Mouse (Mus musculus) hematopoietic stem cell, adult 5-6 weeks (primary cell): ENCODE results near the gene Exosc6. TPM values are rescaled to one million over a fixed set of nuclear protein-coding genes. Genes with fewer than 3 reads are reported as not detected.
"Not testable (repeated sequence)": the region's sequence is repeated elsewhere in the genome, so short reads cannot be mapped to it uniquely, and the experiment has no call there.

ENCODE experiments used
- ATAC-seq, 2 experiments: fragments of 125-278 bp in 1 of 2; replicated peaks in 1 of 2; 2 replicates each; pipeline ENCODE4 v1.8.0; 2016 to 2017; ENCODE audit warnings: inconsistent platforms in 2 of 2, mild to moderate bottlenecking in 2 of 2, moderate number of reproducible peaks in 2 of 2, low read depth in 1 of 2, moderate TSS enrichment in 1 of 2; ENCODE audit not compliant: low FRiP score in 2 of 2, poor library complexity in 2 of 2, severe bottlenecking in 2 of 2, insufficient read depth in 1 of 2, low TSS enrichment in 1 of 2
- total RNA-seq: library from RNA; stranded (forward); fragments of 172-1452, 232-1000 nt; gene quantifications from 2 replicates; pipeline ENCODE4 v1.2.3, GENCODE M21; 2017

Exosc6 gene
- 20.1 and 25.7 TPM in 2 replicates for total RNA-seq

GRCm38 (mm10) chr8:111056158-111056663, at the start of gene Exosc6:
Gene Exosc6, plus strand, starts transcription at chr8:111056339.
- ATAC-seq = peak; percentile 98 to 100

DNA sequence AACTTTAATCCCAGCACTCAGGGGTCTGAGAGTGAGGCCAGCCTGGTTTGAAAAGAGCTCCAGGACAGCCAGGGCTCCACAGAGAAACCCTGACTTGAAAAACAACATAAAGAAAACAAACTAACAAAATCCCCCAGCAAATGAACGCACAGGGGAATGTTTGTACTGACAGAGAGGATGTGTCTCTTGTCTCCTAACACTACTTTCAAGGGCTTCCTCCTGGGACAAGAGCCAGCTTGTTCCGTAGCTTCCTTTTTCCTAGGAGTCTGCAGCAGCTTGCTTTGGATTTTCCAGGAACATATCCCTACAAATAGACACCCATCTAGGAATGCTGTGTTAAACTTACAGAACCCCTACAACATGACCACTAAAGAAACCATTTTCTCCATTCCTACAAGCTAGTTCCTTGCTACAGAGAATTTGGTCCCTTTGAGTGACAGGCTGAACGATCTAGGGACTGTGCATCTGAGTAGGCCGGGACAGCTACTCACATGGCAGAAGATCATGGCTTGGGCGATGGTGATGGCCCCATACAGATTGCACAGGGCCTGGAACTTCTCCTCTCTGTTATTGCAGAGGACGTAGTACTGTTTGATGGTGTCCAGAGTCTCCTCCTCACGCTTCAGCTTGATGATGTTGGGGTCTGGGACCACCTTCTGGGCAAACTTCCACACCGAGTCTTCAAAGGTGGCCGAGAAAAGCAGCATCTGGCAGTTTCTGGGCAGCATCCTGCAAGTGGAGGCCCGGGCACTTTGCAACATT, 45.7 kb upstream of the Exosc6 start:
- ATAC-seq = not testable (repeated sequence)

GRCm38 (mm10) chr8:111026609-111027008, 29.5 kb upstream of the Exosc6 start:
- ATAC-seq = not testable (repeated sequence)

GRCm38 (mm10) chr8:111027391-111027937, 28.7 kb upstream of the Exosc6 start:
- peak; percentile 97 to 98 for ATAC-seq

DNA sequence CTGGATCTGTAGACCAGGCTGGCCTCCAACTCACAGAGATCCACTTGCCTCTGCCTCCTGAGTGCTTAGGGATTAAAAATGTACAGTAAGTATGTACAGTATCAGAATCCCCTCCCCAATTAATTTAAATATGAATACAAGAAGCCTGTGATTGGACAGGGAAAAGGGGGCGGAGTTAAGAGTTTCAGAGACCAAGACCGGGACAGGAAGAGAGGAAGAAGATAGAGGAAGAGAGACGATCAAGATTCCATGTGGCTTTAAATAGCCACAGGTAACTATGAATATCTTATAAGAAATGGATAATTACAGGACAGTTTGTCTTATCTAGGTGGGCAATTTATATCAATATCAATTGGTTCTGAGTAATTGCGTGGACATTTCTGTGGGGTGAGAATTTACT, 26.6 kb upstream of the Exosc6 start:
- ATAC-seq = no peak

DNA sequence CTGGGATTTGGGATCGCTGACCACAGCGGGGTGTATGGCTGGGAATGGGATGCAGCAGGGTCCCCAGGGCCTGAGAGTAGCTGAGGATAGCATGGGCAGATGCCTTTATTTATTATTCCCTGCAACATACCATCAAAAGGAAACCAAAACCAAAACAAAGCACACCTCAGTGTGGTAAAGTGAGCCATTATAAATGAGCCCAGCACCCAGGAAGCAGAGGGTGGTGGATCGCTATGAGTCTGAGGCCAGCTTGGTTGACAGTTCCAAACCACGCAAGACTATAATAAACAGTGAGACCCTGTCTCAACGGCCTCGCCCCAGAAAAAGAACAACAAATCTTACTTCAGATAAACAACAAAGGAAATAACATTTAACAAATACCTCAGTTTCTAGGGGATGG, 26.1 kb upstream of the Exosc6 start:
- no peak for ATAC-seq

DNA sequence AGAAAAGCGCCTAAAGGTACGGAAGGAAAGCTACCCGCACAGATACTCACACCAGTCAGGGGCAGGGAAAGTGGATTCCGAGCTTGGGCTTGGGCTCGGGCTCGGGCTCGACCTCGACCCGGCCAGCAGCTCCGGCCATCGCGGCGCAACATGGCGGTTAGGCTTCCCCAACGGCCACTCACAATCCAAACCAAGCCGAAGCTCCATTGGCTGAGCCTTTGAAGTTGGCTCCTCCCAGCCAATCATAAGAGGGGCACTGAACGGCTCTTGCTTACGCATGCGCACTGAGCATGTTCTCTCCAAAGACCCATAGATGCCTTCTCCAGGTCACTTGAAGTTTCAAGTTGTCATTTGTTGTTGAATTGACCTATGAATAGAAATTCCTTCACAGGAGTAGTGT, 24.6 kb upstream of the Exosc6 start, which contains the start of gene Ddx19b:
TSS of gene Ddx19b (minus strand) at position 180 of the 400 bp plus-strand sequence.
- no peak for ATAC-seq

GRCm38 (mm10) chr8:111032916-111033315, 23.2 kb upstream of the Exosc6 start, which contains the start of gene Aars:
Gene Aars, plus strand, starts transcription at chr8:111033144.
- no peak for ATAC-seq

DNA sequence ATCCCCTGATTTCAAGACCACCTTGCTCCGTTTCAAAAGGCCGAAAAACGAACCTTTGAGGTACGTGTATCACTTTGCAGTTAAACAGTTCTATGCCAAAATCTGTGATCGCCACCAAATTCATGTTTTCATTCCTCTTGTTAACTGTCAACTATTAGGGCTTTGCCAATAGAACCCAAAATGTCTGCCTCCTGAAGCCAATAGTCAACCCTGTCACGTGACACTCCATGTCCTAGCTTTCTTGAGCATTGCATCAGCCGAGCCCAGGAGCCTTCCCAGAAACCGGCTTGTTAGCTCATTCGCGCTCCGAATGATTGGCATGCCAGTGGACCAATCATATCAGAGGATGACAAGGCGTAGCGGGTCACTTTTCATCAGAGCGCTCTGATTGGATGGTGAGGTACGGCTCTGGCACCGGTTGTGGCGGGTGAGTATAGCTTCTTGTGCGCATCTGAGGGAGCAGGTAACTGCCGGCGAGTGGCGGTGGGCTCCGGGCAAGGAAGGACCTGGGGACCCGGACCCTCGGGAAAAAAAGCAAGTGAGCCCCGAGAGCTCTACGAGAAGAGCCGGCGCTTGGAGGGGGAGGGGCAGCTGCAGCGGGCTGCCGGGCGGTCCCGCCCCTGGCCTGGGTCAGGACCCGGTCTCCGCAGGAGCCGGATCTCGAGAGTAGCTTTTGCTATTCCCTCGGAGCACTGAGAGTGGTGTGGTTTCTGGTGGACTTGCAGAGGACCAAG, 22.5 kb upstream of the Exosc6 start:
- peak; percentile 100 for ATAC-seq

DNA sequence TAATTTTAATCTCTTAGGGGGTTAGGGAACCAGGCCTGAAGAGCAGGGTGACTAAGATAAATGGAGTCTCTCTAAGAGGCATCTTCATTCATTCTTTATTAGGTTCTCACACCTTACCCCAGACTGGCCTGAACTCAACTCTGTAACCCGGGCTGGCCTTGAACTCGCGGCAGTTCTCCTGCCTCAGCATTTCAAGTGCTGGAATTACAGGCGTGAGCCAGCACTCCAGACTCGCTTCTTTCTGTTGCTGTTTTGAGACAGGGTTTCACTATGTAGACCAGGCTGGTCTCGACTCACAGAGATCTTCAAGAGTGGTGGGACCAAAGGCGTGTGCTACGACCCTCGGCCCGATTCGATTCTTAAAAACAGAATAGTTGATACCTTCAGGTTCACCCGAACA, 21.9 kb upstream of the Exosc6 start:
- no peak for ATAC-seq

- ATAC-seq = no peak
Measured at GRCm38 (mm10) chr8:111036591-111036990, 19.5 kb upstream of the Exosc6 start.

DNA sequence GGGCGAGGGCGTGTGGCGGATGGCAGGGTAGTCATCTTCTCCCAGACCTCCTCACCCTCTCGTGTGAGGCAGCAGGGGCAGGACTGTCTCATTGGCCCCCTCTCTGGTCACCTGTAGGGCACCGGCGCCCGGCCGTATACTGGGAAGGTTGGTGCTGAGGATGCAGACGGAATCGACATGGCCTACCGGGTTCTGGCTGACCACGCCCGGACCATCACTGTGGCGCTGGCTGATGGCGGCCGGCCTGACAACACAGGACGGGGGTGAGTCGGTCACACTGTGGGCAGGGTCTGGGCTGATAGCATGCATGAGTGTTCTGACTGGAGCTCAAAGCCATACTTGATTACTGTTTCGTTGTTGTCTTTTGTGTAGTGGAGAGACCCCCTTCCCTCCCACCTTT, 13.6 kb upstream of the Exosc6 start:
- no peak for ATAC-seq

DNA sequence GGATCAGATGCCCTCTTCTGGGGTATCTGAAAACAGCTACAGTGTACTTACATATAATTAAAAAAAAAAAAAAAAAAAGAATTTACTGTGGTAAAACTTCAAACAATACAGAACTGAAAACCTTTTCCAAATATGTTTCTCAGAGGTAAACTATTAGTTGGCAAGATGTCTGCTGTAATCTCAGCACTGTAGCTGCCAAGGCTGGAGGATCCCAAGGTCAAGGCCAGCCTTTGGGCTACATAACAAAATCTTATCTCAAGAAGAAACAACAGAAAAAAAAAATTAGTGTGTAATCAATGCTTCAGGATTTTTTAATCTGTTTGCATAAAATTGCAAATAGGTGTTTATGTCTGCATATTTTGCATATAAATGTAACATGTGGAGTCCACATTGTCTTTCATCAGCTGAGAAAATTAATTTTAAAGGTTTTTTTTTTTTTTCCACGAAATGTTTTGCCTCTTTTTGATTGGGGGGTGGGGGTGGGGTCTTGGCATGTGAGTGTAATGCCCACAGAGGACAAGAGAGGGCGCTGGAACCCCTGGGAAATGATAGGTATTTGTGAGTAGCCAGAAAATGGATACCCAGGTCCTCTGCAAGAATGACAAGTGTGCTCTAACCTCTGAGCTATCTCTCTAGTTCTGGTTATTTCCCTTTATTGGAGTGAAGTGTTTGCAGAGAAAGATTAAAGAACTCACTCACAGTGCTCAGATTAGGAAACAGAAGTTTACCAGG, 12.0 kb upstream of the Exosc6 start:
- no peak for ATAC-seq

DNA sequence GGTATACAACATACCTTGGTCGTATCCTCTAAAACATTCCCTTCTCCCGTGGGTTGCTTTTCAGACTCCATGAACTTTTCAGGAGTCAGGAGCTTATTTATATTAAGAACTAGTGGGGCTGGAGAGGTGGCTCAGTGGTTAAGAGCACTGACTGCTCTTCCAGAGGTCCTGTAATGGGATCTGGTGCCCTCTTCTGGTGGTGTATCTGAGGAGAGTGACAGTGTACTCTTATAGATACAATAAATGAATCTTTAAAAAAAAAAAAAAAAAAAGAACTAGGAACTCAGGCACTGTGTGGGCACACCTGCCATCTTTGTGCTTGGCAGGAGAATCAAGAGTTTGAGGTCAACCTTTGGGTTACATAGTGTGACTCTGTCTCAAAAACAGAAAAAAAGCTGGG, 7.4 kb upstream of the Exosc6 start:
- ATAC-seq = no peak

- ATAC-seq = no peak
Measured at GRCm38 (mm10) chr8:111049106-111049505, 7.0 kb upstream of the Exosc6 start.

DNA sequence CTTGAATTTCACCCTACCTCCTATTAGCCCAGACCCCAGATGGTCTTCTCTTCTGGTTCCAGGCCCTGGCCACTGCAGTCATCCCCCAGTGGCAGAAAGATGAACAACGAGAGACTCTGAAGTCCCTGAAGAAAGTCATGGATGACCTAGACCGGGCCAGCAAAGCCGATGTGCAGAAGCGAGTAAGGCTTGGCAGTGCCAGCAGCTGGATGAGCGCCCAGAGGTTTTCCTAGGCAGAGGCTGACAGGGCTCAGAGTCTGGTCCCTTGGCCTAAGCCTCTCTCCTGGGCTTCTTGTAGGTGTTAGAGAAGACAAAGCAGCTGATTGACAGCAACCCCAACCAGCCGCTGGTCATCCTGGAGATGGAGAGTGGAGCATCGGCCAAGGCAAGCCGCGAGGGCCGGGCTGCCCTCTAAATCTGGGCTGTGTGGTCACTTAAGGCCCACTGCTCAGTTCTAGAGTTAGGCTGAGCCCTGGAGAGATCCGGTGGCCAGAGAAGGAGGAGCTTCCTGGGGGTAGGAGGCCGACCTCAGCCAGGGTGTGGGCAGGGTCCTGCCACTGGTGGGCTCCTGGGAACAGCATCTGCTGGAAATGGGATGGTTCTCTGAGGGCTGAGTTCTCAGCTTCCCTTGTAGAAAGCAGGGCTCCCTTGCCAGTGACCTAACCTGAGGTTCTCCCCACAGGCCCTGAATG, 2.2 kb upstream of the Exosc6 start:
- no peak for ATAC-seq

GRCm38 (mm10) chr8:111055031-111055634, 1.0 kb upstream of the Exosc6 start:
- ATAC-seq = no peak
